8 mouse cellular contexts compared by ENCODE assay signal in genomic region chr10:58498516-58498915, GRCm38 (mm10). TPM values are rescaled to one million over a fixed set of nuclear protein-coding genes. Genes with fewer than 3 reads are reported as not detected.
DNase-seq lines count a peak whose midpoint lies in the region; ATAC-seq and TF ChIP-seq lines count a peak whose summit lies in the region.

No protein-coding gene starts in this region.

- peaks cover 10% of the 10 kb centered on the region for H3K36me3 ChIP-seq in liver, adult 2 months (ENCODE audit: control insufficient read depth, insufficient read depth, low read length)
- peaks cover 13% of the 10 kb centered on the region for H3K36me3 ChIP-seq in limb, embryonic 14.5 days (ENCODE audit: control insufficient read depth, insufficient read depth, low read length)

- peak overlapping the region; percentile 61; the same call in 1 of the 2 replicates for H3K27ac ChIP-seq in liver, adult 2 months (replicated peaks; ENCODE audit: insufficient read depth, low read depth, low read length)
- H3K27ac ChIP-seq in embryonic fibroblast, embryonic 13.5 days (ENCODE audit: insufficient read depth, low read length) = peak overlapping the region; percentile 60; the same call in 1 of the 2 replicates
- peak overlapping the region; percentile 89; the same call in 1 of the 2 replicates for H3K27ac ChIP-seq in limb, embryonic 14.5 days (replicated peaks; ENCODE audit: low read depth, low read length)
- H3K27ac ChIP-seq in olfactory bulb, adult 2 months (ENCODE audit: insufficient read depth, low read depth, low read length) = no peak overlapping the region

- no peaks in the 10 kb centered on the region for H3K79me2 ChIP-seq in liver, adult 2 months (ENCODE audit: control insufficient read depth, insufficient read depth, low read length)

- no peak overlapping the region; the same call in 1 of the 2 replicates for H3K9ac ChIP-seq in liver, adult 2 months (ENCODE audit: low read depth, low read length)
- peak overlapping the region; percentile 73 for H3K9ac ChIP-seq in limb, embryonic 14.5 days (ENCODE audit: low read depth, low read length, severe bottlenecking)

- no peaks in the 10 kb centered on the region for H3K9me3 ChIP-seq in limb, embryonic 14.5 days (ENCODE audit: control insufficient read depth, low read length)

- ATAC-seq in limb, embryonic 14.5 days (ENCODE audit: low FRiP score, low read depth) = no peak

- intact Hi-C loops in left cerebral cortex, postnatal 14 days (cut with DNase I) = no loop called here

- DNase-seq in liver, adult 2 months (ENCODE audit: extremely low read depth, low read depth, low spot score) = peak; percentile 34
- DNase-seq in liver = no peak
- DNase-seq in limb, embryonic 14.5 days (ENCODE audit: low spot score) = no peak
- DNase-seq in thymus, postnatal 36 days = no peak
- no peak for DNase-seq in retina, embryonic 14.5 days (ENCODE audit: low spot score)
- no peak for DNase-seq in left cerebral cortex, postnatal 14 days (ENCODE audit: low spot score in 2 of 2)

- TF ChIP-seq CTCF in liver, adult 2 months (IDR thresholded peaks at IDR 0.05; ENCODE audit: low read depth, low read length) = no peak
- no peak for TF ChIP-seq CTCF in embryonic fibroblast, embryonic 13.5 days (IDR thresholded peaks at IDR 0.05; ENCODE audit: borderline replicate concordance, insufficient read depth, low read length)
- TF ChIP-seq CTCF in olfactory bulb, adult 2 months (IDR thresholded peaks at IDR 0.05; ENCODE audit: insufficient read depth, low read depth, low read length) = no peak

- H3K4me2 ChIP-seq in limb, embryonic 14.5 days (replicated peaks; ENCODE audit: low read depth, low read length, severe bottlenecking) = peak overlapping the region; percentile 60

- no peaks in the 10 kb centered on the region for H3K27me3 ChIP-seq in liver, adult 2 months (ENCODE audit: control insufficient read depth, insufficient read depth, low read length)
- H3K27me3 ChIP-seq in limb, embryonic 14.5 days (ENCODE audit: control insufficient read depth, insufficient read depth, low read length) = no peaks in the 10 kb centered on the region

- peaks cover 5% of the 10 kb centered on the region; the same call in 1 of the 2 replicates for H3K4me1 ChIP-seq in liver, adult 2 months (ENCODE audit: control insufficient read depth, insufficient read depth, low read length)
- no peaks in the 10 kb centered on the region for H3K4me1 ChIP-seq in embryonic fibroblast, embryonic 13.5 days (ENCODE audit: control insufficient read depth, insufficient read depth, low read length)
- H3K4me1 ChIP-seq in limb, embryonic 14.5 days (ENCODE audit: control insufficient read depth, insufficient read depth, low read length) = peaks cover 10% of the 10 kb centered on the region
- no peaks in the 10 kb centered on the region for H3K4me1 ChIP-seq in olfactory bulb, adult 2 months (ENCODE audit: control insufficient read depth, insufficient read depth, low read length)

- TF ChIP-seq POLR2A in liver, adult 2 months (IDR thresholded peaks at IDR 0.05; ENCODE audit: extremely low read depth, insufficient read depth, low read length) = no peak
- TF ChIP-seq POLR2A in embryonic fibroblast, embryonic 13.5 days (IDR thresholded peaks at IDR 0.05; ENCODE audit: low read depth, low read length) = no peak
- TF ChIP-seq POLR2A in limb, embryonic 14.5 days (IDR thresholded peaks at IDR 0.05; ENCODE audit: borderline replicate concordance, extremely low read depth, insufficient read depth, insufficient read length) = no peak
- no peak for TF ChIP-seq POLR2A in olfactory bulb, adult 2 months (IDR thresholded peaks at IDR 0.05; ENCODE audit: insufficient read depth, low read depth, low read length)

- WGBS in liver, adult 2 months = 8% methylated on average over 2 of the region's 2 CpGs
- WGBS in limb, embryonic 14.5 days = 60% methylated on average over 2 of the region's 2 CpGs
- 61% methylated on average over 2 of the region's 2 CpGs for WGBS in olfactory bulb, adult 2 months

- H3K4me3 ChIP-seq in liver, adult 2 months (ENCODE audit: insufficient read depth, low read depth, low read length) = peak overlapping the region; percentile 96
- peak overlapping the region; percentile 57 for H3K4me3 ChIP-seq in embryonic fibroblast, embryonic 13.5 days (ENCODE audit: insufficient read depth, low read length)
- peak overlapping the region; percentile 73 for H3K4me3 ChIP-seq in limb, embryonic 14.5 days (replicated peaks; ENCODE audit: low read length)
- H3K4me3 ChIP-seq in olfactory bulb, adult 2 months (ENCODE audit: insufficient read depth, low read depth, low read length) = peak overlapping the region; percentile 66; the same call in 1 of the 2 replicates

RNA-seq across cellular contexts. Expression of gene Ccdc138, which starts 0.8 kb away (rescaled TPM):
- 1.8 and 2.5 TPM in 2 replicates for total RNA-seq in liver, adult 2 months (2014; rRNA removed)
- polyA plus RNA-seq in liver, adult 2 months (2012; rRNA removed) = 0.31 and 0.54 TPM in 2 replicates
- 1.7 and 3.5 TPM in 2 replicates for polyA plus RNA-seq in embryonic fibroblast, embryonic 13.5 days (2011; ENCODE audit: insufficient read length, low read depth, missing spikeins)
- 3.8 and 4.9 TPM in 2 replicates for polyA plus RNA-seq in limb, embryonic 14.5 days (2012; rRNA removed)
- 5.9 and 6.5 TPM in 2 replicates for polyA plus RNA-seq in limb, embryonic 14.5 days (2014; fragmentation: Nextera tagmentation; extraction: Ambion mirVana)
- not detected in 2 replicates for polyA plus RNA-seq in olfactory bulb, adult 2 months (2012; ENCODE audit: insufficient read depth, insufficient read length, low replicate concordance, missing spikeins)
- 1 to 10 TPM; 4.9 to 6.3 TPM for total RNA-seq in left cerebral cortex, postnatal 14 days (2021)

RNA-seq across cellular contexts. Expression of gene Ranbp2, which starts 51.8 kb away (rescaled TPM):
- total RNA-seq in liver, adult 2 months (2014; rRNA removed) = 38.0 and 40.5 TPM in 2 replicates
- polyA plus RNA-seq in liver, adult 2 months (2012; rRNA removed) = 2.2 and 2.3 TPM in 2 replicates
- polyA plus RNA-seq in embryonic fibroblast, embryonic 13.5 days (2011; ENCODE audit: insufficient read length, low read depth, missing spikeins) = 90.6 and 91.0 TPM in 2 replicates
- 11.1 and 15.3 TPM in 2 replicates for polyA plus RNA-seq in limb, embryonic 14.5 days (2012; rRNA removed)
- 27.0 and 28.5 TPM in 2 replicates for polyA plus RNA-seq in limb, embryonic 14.5 days (2014; fragmentation: Nextera tagmentation; extraction: Ambion mirVana)
- polyA plus RNA-seq in olfactory bulb, adult 2 months (2012; ENCODE audit: insufficient read depth, insufficient read length, low replicate concordance, missing spikeins) = 82.6 TPM in 1 of 2 replicates, not detected in the other
- 10 to 100 TPM; 78.5 to 82.9 TPM for total RNA-seq in left cerebral cortex, postnatal 14 days (2021)
